Mouse (Mus musculus): Measurements from ENCODE around the gene Myo16.
A peak's percentile ranks its signal among the peaks of the same experiment; 100 is the strongest.

GRCm38 (mm10) chr8:10663770-10664470 lies 510.2 kb downstream of the Myo16 start:
- TF ChIP-seq CTCF (IDR thresholded peaks at IDR 0.05; ENCODE audit: low read depth, low read length) (no peak), EP300 (IDR thresholded peaks at IDR 0.05; ENCODE audit: insufficient read depth, low read depth, low read length) (peak; percentile 56; the same call in 1 of the 2 replicates)

All from ES-Bruce4 (cell line).